Mouse (Mus musculus) midbrain, embryonic 11.5 days (tissue): ENCODE measurements at regions not wholly inside any gene's neighbourhood (a gene's known extent, or its start where the extent isn't known, plus 50 kb on each side); places are given as distances from the start of the nearest gene placed in this dataset.

Source experiments
- ATAC-seq: fragments of 200-750 bp; cut with Nextera tagmentation; 2 replicates; pipeline ENCODE4 v1.8.0; 2017; ENCODE audit warnings: moderate TSS enrichment, moderate library complexity; ENCODE audit not compliant: low FRiP score
- DNase-seq: peaks from one replicate; pipeline ENCODE4 v3.0.0; 2015; ENCODE audit warnings: low spot score; ENCODE audit errors: missing footprints
- H3K27ac ChIP-seq: fragments of 300-500 bp; sonication (generic); 2 replicates; pipeline ENCODE4 v1.5.1; 2014; ENCODE audit warnings: low read depth, low read length
- H3K27me3 ChIP-seq: fragments of 300-500 bp; sonication (generic); 2 replicates; pipeline ENCODE4 v1.6.1; 2014; ENCODE audit warnings: mild to moderate bottlenecking, low read length, moderate library complexity, mixed read lengths; ENCODE audit not compliant: control insufficient read depth, insufficient read depth
- H3K36me3 ChIP-seq: fragments of 300-500 bp; sonication (generic); 2 replicates; pipeline ENCODE4 v1.6.1; 2014; ENCODE audit warnings: mild to moderate bottlenecking, low read length, moderate library complexity, mixed read lengths; ENCODE audit not compliant: control insufficient read depth, insufficient read depth
- H3K4me1 ChIP-seq: fragments of 300-500 bp; sonication (generic); 2 replicates; pipeline ENCODE4 v1.6.1; 2014; ENCODE audit warnings: low read length; ENCODE audit not compliant: control insufficient read depth, insufficient read depth
- H3K4me2 ChIP-seq: fragments of 300-500 bp; sonication (generic); 2 replicates; pipeline ENCODE4 v1.6.1; 2014; ENCODE audit warnings: mild to moderate bottlenecking, moderate library complexity
- H3K4me3 ChIP-seq: fragments of 300-500 bp; sonication (generic); 2 replicates; pipeline ENCODE4 v1.5.1; 2014; ENCODE audit warnings: low read depth, low read length
- H3K9ac ChIP-seq: fragments of 300-500 bp; sonication (generic); 2 replicates; pipeline ENCODE4 v1.6.1; 2014; ENCODE audit warnings: low read length
- H3K9me3 ChIP-seq: fragments of 300-500 bp; sonication (generic); 2 replicates; pipeline ENCODE4 v1.6.1; 2016; ENCODE audit warnings: low read length; ENCODE audit not compliant: control insufficient read depth
- WGBS: fragments of 180-500 bp; shearing (Covaris S2); extraction: QIAGEN DNeasy Blood & Tissue Kit; methylation state at CpG from one replicate; pipeline ENCODE4 v1.1.7; 2014; 5-methylcytosine and 5-hydroxymethylcytosine counted together

DNA sequence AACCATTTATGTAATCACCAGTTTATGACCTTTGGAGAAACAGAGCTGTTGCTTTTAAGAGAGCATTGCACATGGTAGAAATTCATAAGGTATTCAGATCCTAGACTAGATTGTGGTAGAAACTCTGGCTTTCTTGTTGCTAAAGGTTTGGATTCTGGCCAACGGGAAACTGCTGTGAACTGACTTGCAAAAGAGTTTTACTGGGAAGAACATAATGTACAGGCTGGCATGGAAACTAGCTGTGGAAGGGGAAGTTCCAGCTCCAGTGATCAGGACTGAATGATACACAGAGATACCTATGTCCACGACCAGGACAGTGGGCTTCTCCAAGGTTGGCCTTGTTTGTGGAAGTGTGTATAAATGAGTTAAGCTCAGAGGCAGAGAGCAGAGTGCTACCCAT, 318.9 kb downstream of the Sv2b start:
- no peak overlapping the region for H3K9ac ChIP-seq
- no peak overlapping the region for H3K4me2 ChIP-seq
- no peak overlapping the region for H3K27ac ChIP-seq
- no peaks in the 10 kb centered on the region for H3K9me3 ChIP-seq
- no peaks in the 10 kb centered on the region for H3K36me3 ChIP-seq
- H3K27me3 ChIP-seq: no peaks in the 10 kb centered on the region
- DNase-seq (no peak), ATAC-seq (no peak)
- WGBS: 84% methylated on average over 2 of the region's 2 CpGs
- no peaks in the 10 kb centered on the region for H3K4me1 ChIP-seq
- H3K4me3 ChIP-seq: no peak overlapping the region

- H3K4me2 ChIP-seq: no peak overlapping the region
- H3K4me3 ChIP-seq: no peak overlapping the region
- no peak overlapping the region for H3K9ac ChIP-seq
- H3K9me3 ChIP-seq: no peaks in the 10 kb centered on the region
- H3K36me3 ChIP-seq: no peaks in the 10 kb centered on the region
- 64% methylated on average over 2 of the region's 2 CpGs for WGBS
- ATAC-seq (no peak), DNase-seq (no peak)
- no peak overlapping the region for H3K27ac ChIP-seq
- H3K27me3 ChIP-seq: no peaks in the 10 kb centered on the region
- H3K4me1 ChIP-seq: no peaks in the 10 kb centered on the region
These were observed 329.6 kb downstream of the Sv2b start for GRCm38 (mm10) chr7:74979479-74979878.

DNA sequence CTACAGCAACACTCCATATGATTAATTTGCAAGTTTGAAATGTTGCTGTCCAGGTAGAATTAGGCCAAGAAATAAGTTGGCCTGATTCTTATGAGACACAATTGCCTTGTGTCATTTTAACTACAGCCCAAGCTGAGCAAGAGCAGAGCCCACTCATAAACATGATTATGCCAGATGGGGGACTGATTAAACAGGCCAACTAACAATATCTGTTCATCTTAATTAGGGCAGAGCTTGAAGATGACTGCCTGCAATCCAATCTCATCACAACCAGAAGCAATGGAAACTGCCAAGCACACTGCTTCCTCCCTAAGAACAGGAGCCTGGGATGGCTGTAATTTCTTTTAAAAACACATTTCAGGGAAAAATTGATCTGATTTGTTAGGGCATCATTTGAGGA, 333.1 kb downstream of the Sv2b start:
- H3K9ac ChIP-seq: no peak overlapping the region
- DNase-seq (no peak), ATAC-seq (no peak)
- no peaks in the 10 kb centered on the region for H3K9me3 ChIP-seq
- H3K36me3 ChIP-seq: no peaks in the 10 kb centered on the region
- H3K4me1 ChIP-seq: no peaks in the 10 kb centered on the region
- no peak overlapping the region for H3K4me3 ChIP-seq
- H3K27ac ChIP-seq: no peak overlapping the region
- H3K27me3 ChIP-seq: no peaks in the 10 kb centered on the region
- no peak overlapping the region for H3K4me2 ChIP-seq

GRCm38 (mm10) chr7:74974448-74974847, 334.6 kb downstream of the Sv2b start:
- no peaks in the 10 kb centered on the region for H3K27me3 ChIP-seq
- DNase-seq: no peak
- H3K27ac ChIP-seq: no peak overlapping the region
- ATAC-seq: no peak
- H3K36me3 ChIP-seq: no peaks in the 10 kb centered on the region
- no peaks in the 10 kb centered on the region for H3K9me3 ChIP-seq
- H3K4me2 ChIP-seq: no peak overlapping the region
- H3K9ac ChIP-seq: no peak overlapping the region
- H3K4me3 ChIP-seq: no peak overlapping the region
- WGBS: 91% methylated on average over 3 of the region's 3 CpGs
- no peaks in the 10 kb centered on the region for H3K4me1 ChIP-seq

DNA sequence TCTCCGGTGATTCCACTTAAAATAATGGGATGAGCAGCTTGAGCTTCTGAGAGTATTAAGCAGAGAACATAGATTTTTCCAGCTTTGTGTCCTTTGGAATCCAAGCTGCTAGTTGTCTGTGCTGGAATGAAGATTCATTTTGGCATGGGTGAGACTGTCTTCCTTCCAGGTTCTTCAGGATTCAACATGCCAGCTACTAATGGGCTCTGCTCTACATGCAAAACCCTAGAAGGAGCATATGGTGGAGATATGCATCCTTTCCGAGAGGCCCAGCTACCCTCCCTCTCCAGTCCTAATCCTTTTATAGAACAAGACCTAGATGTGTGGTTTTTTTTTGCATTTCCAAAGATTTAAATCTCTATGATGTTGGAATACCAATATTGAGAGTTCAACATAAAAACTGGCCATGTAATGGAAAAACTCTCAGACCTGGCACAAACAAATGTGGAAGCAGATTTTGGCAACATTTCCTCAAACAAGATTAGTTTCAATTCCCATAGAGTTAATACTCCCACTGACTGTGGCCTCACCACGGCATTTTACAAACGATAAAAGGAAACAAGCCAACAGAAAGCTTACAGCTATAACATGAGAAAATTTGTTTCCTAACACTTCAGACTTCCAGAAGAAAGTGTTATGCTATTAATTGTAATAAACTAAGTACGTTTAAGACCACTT, 364.5 kb downstream of the Sv2b start:
- Histone ChIP-seq H3K4me3 (no peak overlapping the region), H3K9me3 (no peaks in the 10 kb centered on the region), H3K36me3 (no peaks in the 10 kb centered on the region), H3K27ac (no peak overlapping the region), H3K9ac (no peak overlapping the region), H3K27me3 (no peaks in the 10 kb centered on the region), H3K4me2 (no peak overlapping the region), H3K4me1 (no peaks in the 10 kb centered on the region)
- DNase-seq: no peak
- ATAC-seq: no peak
- 82% methylated on average over 5 of the region's 5 CpGs for WGBS

GRCm38 (mm10) chr7:74942917-74943316, 366.1 kb downstream of the Sv2b start:
- WGBS: 88% methylated on average over 4 of the region's 4 CpGs
- Histone ChIP-seq H3K36me3 (no peaks in the 10 kb centered on the region), H3K4me3 (no peak overlapping the region), H3K4me2 (no peak overlapping the region), H3K4me1 (no peaks in the 10 kb centered on the region), H3K27me3 (no peaks in the 10 kb centered on the region), H3K27ac (no peak overlapping the region), H3K9me3 (no peaks in the 10 kb centered on the region), H3K9ac (no peak overlapping the region)
- no peak for ATAC-seq
- DNase-seq: peak; percentile 69

DNA sequence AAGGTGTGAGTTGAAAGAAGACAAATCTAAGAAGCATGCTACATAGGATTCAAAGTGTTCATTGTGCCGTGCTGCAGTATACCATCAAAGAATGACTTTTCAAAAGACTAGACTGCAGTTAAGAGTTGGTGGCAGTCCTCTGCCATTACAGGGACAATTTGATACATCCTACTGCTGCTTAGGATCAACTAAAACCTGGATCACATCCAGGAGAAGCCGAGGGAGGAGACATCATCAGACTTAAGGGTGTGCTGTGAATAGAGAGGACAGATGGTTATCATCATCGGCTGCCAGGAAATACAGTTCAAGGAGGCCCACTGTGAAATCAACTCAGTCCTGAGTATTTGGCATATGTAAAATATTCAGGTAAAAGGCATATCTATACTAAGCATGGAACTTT, 366.9 kb downstream of the Sv2b start:
- H3K4me2 ChIP-seq: no peak overlapping the region
- 89% methylated on average over 3 of the region's 3 CpGs for WGBS
- DNase-seq: no peak
- no peak overlapping the region for H3K9ac ChIP-seq
- no peak overlapping the region for H3K4me3 ChIP-seq
- H3K4me1 ChIP-seq: no peaks in the 10 kb centered on the region
- H3K9me3 ChIP-seq: no peaks in the 10 kb centered on the region
- no peaks in the 10 kb centered on the region for H3K36me3 ChIP-seq
- no peak overlapping the region for H3K27ac ChIP-seq
- ATAC-seq: no peak
- H3K27me3 ChIP-seq: no peaks in the 10 kb centered on the region

GRCm38 (mm10) chr7:74929142-74929829, 374.7 kb upstream of the Slco3a1 start:
- Histone ChIP-seq H3K4me3 (no peak overlapping the region), H3K27ac (no peak overlapping the region), H3K36me3 (no peaks in the 10 kb centered on the region), H3K9me3 (no peaks in the 10 kb centered on the region), H3K4me2 (no peak overlapping the region), H3K27me3 (no peaks in the 10 kb centered on the region), H3K9ac (no peak overlapping the region), H3K4me1 (peaks cover 5% of the 10 kb centered on the region; the same call in 1 of the 2 replicates)
- ATAC-seq: peak; percentile 44; the same call in 1 of the 2 replicates
- WGBS: 57% methylated on average over 8 of the region's 8 CpGs
- DNase-seq: no peak

DNA sequence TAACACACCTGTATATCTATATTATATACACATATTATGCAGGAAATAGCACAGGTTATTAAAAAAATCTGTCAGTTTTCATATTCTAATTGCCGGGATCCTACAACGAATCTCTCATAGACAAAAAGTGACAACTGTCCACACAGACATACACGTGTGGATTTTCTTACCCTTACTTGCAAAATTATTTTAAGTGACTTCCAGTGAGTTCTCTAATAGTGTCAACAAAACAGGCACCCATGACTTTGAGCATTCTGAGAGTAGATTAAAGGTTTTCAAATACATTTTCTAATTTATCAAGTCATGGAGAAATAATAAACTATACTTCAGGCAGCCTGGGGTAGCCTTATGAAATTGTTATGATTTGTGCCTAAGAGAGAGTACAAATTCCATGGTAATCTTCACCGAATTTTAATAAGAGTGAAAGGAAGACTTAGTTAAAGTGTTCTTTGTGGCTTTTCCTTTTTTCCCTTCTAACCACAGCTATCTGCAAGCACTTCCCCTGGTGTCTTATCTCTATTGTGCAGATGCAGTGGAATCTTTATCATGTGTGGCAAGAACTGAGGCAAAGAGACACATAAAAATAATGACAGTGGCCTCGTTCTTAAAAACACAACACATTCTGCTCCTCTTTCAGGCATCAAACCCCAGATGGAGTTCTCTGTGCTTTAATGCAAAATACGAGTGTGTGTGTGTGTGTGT, 373.8 kb upstream of the Slco3a1 start:
- Histone ChIP-seq H3K27me3 (no peaks in the 10 kb centered on the region), H3K36me3 (no peaks in the 10 kb centered on the region), H3K27ac (no peak overlapping the region), H3K4me2 (no peak overlapping the region), H3K4me1 (peaks cover 5% of the 10 kb centered on the region; the same call in 1 of the 2 replicates), H3K9me3 (no peaks in the 10 kb centered on the region), H3K9ac (no peak overlapping the region), H3K4me3 (no peak overlapping the region)
- no peak for DNase-seq
- 72% methylated on average over 6 of the region's 6 CpGs for WGBS
- no peak; the same call in 1 of the 2 replicates for ATAC-seq
